Mouse (Mus musculus): Measurements from ENCODE around the gene Papolg. TPM values are rescaled to one million over a fixed set of nuclear protein-coding genes. Genes with fewer than 3 reads are reported as not detected.

Gene Papolg
- total and polyA plus RNA-seq, 3 experiments = 6.5 to 7.9 TPM; not detected in 1

GRCm38 (mm10) chr11:23821652-23822051 is 73.4 kb downstream of the Papolg start:
- Histone ChIP-seq H3K27me3 (ENCODE audit: control insufficient read depth in 1 of 2, insufficient read depth in 2 of 2, low read length in 2 of 2) (no peaks in the 10 kb centered on the region), H3K4me1 (ENCODE audit: control insufficient read depth in 1 of 2, insufficient read depth in 2 of 2, low read length in 2 of 2) (peaks cover 2 to 5% of the 10 kb centered on the region in 2 experiments; a peak in 3 of 4 replicates), H3K79me2 (ENCODE audit: control insufficient read depth, insufficient read depth, low read length, poor library complexity) (no peaks in the 10 kb centered on the region), H3K4me3 (ENCODE audit: control insufficient read depth in 1 of 2, insufficient read depth in 1 of 2, low read depth in 2 of 2, low read length in 2 of 2) (no peak overlapping the region), H3K9ac (ENCODE audit: control insufficient read depth, low read depth, low read length, poor library complexity, severe bottlenecking) (no peak overlapping the region), H3K27ac (ENCODE audit: control insufficient read depth, low read depth, low read length) (no peak overlapping the region), H3K36me3 (ENCODE audit: control insufficient read depth in 1 of 2, insufficient read depth in 2 of 2, low read length in 2 of 2) (peaks cover 0 to 10% of the 10 kb centered on the region in 2 experiments; a peak in 2 of 4 replicates), H3K9me3 (replicated peaks; ENCODE audit: insufficient read depth, low read length) (no peaks in the 10 kb centered on the region)
- peak; percentile 22 for DNase-seq (ENCODE audit: low read depth, low spot score)
- no peak for TF ChIP-seq GATA1 (IDR thresholded peaks at IDR 0.05; ENCODE audit: low read depth, low read length)
- TF ChIP-seq MAZ (IDR thresholded peaks at IDR 0.05; ENCODE audit: low read depth, low read length) = no peak
- no peak for TF ChIP-seq ZNF384 (IDR thresholded peaks at IDR 0.05; ENCODE audit: low read depth, low read length)
- TF ChIP-seq KAT2A (conservative IDR thresholded peaks at IDR 0.05; ENCODE audit: low read depth, low read length) = no peak
- TF ChIP-seq ZC3H11A (IDR thresholded peaks at IDR 0.05; ENCODE audit: low read depth, low read length) = no peak
- no peak for TF ChIP-seq SMC3 (IDR thresholded peaks at IDR 0.05; ENCODE audit: low read depth, low read length)
- no peak for TF ChIP-seq TCF12 (IDR thresholded peaks at IDR 0.05; ENCODE audit: low read depth, low read length)
- TF ChIP-seq TAL1 (IDR thresholded peaks at IDR 0.05; ENCODE audit: low read length) = no peak
- no peak for TF ChIP-seq MAX (IDR thresholded peaks at IDR 0.05; ENCODE audit: low read length)
- no peak for TF ChIP-seq CTCF (IDR thresholded peaks at IDR 0.05 in 2 of 3, conservative IDR thresholded peaks at IDR 0.05 in 1 of 3; ENCODE audit: control insufficient read depth in 1 of 3, insufficient read depth in 1 of 3, low read depth in 2 of 3, low read length in 3 of 3, poor library complexity in 1 of 3, severe bottlenecking in 1 of 3)
- no peak for TF ChIP-seq JUND (IDR thresholded peaks at IDR 0.05; ENCODE audit: low read depth, low read length)
- no peak for TF ChIP-seq CHD1 (IDR thresholded peaks at IDR 0.05; ENCODE audit: low read depth, low read length)
- TF ChIP-seq CHD2 (IDR thresholded peaks at IDR 0.05; ENCODE audit: low read length) = no peak
- no peak for TF ChIP-seq MEF2A (IDR thresholded peaks at IDR 0.05; ENCODE audit: extremely low read depth, insufficient replicate concordance, low read depth, low read length, poor library complexity, severe bottlenecking)
- TF ChIP-seq ZMIZ1 (IDR thresholded peaks at IDR 0.05; ENCODE audit: low read depth, low read length) = no peak
- TF ChIP-seq MYB (IDR thresholded peaks at IDR 0.05; ENCODE audit: low read depth, low read length) = no peak

DNA sequence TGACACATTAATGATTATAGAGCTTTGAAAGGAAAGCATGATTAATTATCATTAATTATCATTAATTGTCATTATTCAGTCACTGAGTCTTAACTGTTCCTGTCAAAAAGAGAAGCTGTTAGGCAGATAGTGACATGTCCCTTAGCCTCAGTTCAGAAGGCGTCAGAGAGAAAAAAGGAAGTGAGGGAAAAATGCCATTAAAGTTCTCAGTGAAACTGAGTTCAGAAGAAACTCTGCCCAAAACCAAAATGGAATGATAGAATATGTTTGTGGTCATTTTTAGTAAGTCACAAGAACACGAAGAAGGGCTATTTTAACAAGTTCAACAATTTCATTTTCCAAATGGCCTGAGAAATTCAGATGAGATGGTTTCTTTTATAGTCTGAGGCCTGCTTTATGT is 74.1 kb downstream of the Papolg start:
- TF ChIP-seq GATA1 (IDR thresholded peaks at IDR 0.05; ENCODE audit: low read depth, low read length) (no peak), ZC3H11A (IDR thresholded peaks at IDR 0.05; ENCODE audit: low read depth, low read length) (no peak), POLR2AphosphoS5 (IDR thresholded peaks at IDR 0.05; ENCODE audit: borderline replicate concordance, low read depth, low read length) (no peak), RAD21 (IDR thresholded peaks at IDR 0.05; ENCODE audit: low read depth, low read length) (no peak), UBTF (IDR thresholded peaks at IDR 0.05; ENCODE audit: borderline replicate concordance, insufficient read depth, low read depth, low read length) (no peak), EP300 (IDR thresholded peaks at IDR 0.05; ENCODE audit: low read depth in 1 of 2, low read length in 2 of 2) (peak; percentile 28 to 62; a peak in 3 of 4 replicates)
- no peak overlapping the region for H3K4me3 ChIP-seq (ENCODE audit: control insufficient read depth in 1 of 2, insufficient read depth in 1 of 2, low read depth in 2 of 2, low read length in 2 of 2)
- H3K9ac ChIP-seq (ENCODE audit: control insufficient read depth, low read depth, low read length, poor library complexity, severe bottlenecking) = peak overlapping the region; percentile 14; the same call in 1 of the 2 replicates
- no peaks in the 10 kb centered on the region for H3K79me2 ChIP-seq (ENCODE audit: control insufficient read depth, insufficient read depth, low read length, poor library complexity)
- H3K27ac ChIP-seq (ENCODE audit: control insufficient read depth, low read depth, low read length) = no peak overlapping the region
- DNase-seq (ENCODE audit: low read depth, low spot score) = peak; percentile 76
- H3K27me3 ChIP-seq (ENCODE audit: control insufficient read depth in 1 of 2, insufficient read depth in 2 of 2, low read length in 2 of 2) = no peaks in the 10 kb centered on the region
- H3K9me3 ChIP-seq (replicated peaks; ENCODE audit: insufficient read depth, low read length) = no peaks in the 10 kb centered on the region
- H3K4me1 ChIP-seq (ENCODE audit: control insufficient read depth in 1 of 2, insufficient read depth in 2 of 2, low read length in 2 of 2) = peaks cover 2 to 5% of the 10 kb centered on the region in 2 experiments; a peak in 3 of 4 replicates
- peaks cover 0 to 10% of the 10 kb centered on the region in 2 experiments; a peak in 2 of 4 replicates for H3K36me3 ChIP-seq (ENCODE audit: control insufficient read depth in 1 of 2, insufficient read depth in 2 of 2, low read length in 2 of 2)
